Mouse (Mus musculus) kidney, postnatal 0 days (tissue): ENCODE measurements around the gene Slc25a16. TPM values are rescaled to one million over a fixed set of nuclear protein-coding genes. Genes with fewer than 3 reads are reported as not detected.

ENCODE experiments used
- ATAC-seq: fragments of 200-750 bp; cut with Nextera tagmentation; replicated peaks from 2 replicates; pipeline ENCODE4 v1.8.0; 2017; ENCODE audit warnings: low read depth, moderate number of reproducible peaks, moderate TSS enrichment, moderate library complexity; ENCODE audit not compliant: low FRiP score
- DNase-seq: peaks from one replicate; pipeline ENCODE4 v3.0.0-alpha.2; 2016; ENCODE audit warnings: low spot score
- H3K27ac ChIP-seq: fragments of 300-500 bp; sonication (generic); 2 replicates; pipeline ENCODE4 v1.5.1; 2014; ENCODE audit warnings: mild to moderate bottlenecking
- H3K27me3 ChIP-seq: fragments of 300-500 bp; sonication (generic); 2 replicates; pipeline ENCODE4 v1.6.1; 2014; ENCODE audit warnings: low read length, mixed read lengths; ENCODE audit not compliant: insufficient read depth
- H3K36me3 ChIP-seq: fragments of 300-500 bp; sonication (generic); 2 replicates; pipeline ENCODE4 v1.6.1; 2014; ENCODE audit warnings: low read length, mixed read lengths; ENCODE audit not compliant: insufficient read depth
- H3K4me1 ChIP-seq: fragments of 300-500 bp; sonication (generic); replicated peaks from 2 replicates; pipeline ENCODE4 v1.6.1; 2014; ENCODE audit warnings: antibody characterized with exemption, low read length, mixed read lengths; ENCODE audit not compliant: insufficient read depth
- H3K4me2 ChIP-seq: fragments of 300-500 bp; sonication (generic); 2 replicates; pipeline ENCODE4 v1.6.1; 2014; ENCODE audit warnings: mild to moderate bottlenecking, low read length, moderate library complexity, mixed read lengths
- H3K4me3 ChIP-seq: fragments of 300-500 bp; sonication (generic); replicated peaks from 2 replicates; pipeline ENCODE4 v1.5.1; 2014; ENCODE audit warnings: low read depth, low read length
- H3K9ac ChIP-seq: fragments of 300-500 bp; sonication (generic); 2 replicates; pipeline ENCODE4 v1.6.1; 2014; ENCODE audit warnings: low read depth, low read length
- H3K9me3 ChIP-seq: fragments of 300-500 bp; sonication (generic); replicated peaks from 2 replicates; pipeline ENCODE4 v1.6.1; 2016; ENCODE audit warnings: low read length, inconsistent platforms, mixed read lengths
- CTCF ChIP-seq: IDR thresholded peaks from 2 replicates; pipeline ENCODE4 v1.5.1; 2016; ENCODE audit warnings: antibody characterized with exemption, low read depth, mild to moderate bottlenecking, moderate library complexity
- WGBS: fragments of 180-500 bp; shearing (Covaris S2); extraction: QIAGEN DNeasy Blood & Tissue Kit; methylation state at CpG from one replicate; pipeline ENCODE4 v1.1.7; 2014; 5-methylcytosine and 5-hydroxymethylcytosine counted together
- polyA plus RNA-seq: library from polyadenylated mRNA; unstranded; fragments of >200 nt; fragmentation: Nextera tagmentation; extraction: Ambion mirVana; gene quantifications from 2 replicates; pipeline ENCODE4 v1.2.1, GENCODE M21; 2015

Gene Slc25a16
- polyA plus RNA-seq, 1 experiment from 2014 or later = 27.6 TPM

DNA sequence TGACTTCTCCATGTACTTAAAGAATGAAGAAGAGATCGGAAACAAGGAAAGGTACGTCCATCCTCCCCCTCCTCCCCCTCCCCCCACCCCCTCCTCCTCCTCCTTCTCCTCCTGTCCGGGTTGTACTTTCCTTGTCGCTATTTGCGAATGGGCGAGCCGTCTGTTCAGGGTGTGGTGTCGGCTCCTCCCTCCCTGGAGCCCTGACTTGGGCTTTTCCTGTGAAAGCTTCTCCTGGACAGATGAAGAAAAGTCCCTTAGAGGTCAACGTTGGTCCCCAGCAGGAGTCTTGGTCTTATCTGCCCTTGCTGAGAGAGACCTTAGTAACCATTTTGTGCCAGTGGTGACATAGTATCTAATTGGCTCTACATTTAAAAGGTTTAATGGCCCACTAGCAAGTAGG is 73.6 kb downstream of the Slc25a16 start:
- H3K27ac ChIP-seq = no peak overlapping the region
- peaks cover 60% of the 10 kb centered on the region for H3K36me3 ChIP-seq

More for the DNA sequence above, 73.6 kb downstream of the Slc25a16 start:
- no peaks in the 10 kb centered on the region for H3K27me3 ChIP-seq
- no peak overlapping the region for H3K9ac ChIP-seq
- H3K9me3 ChIP-seq = no peaks in the 10 kb centered on the region
- no peak for TF ChIP-seq CTCF
- no peak overlapping the region for H3K4me3 ChIP-seq
- H3K4me1 ChIP-seq = no peaks in the 10 kb centered on the region
- ATAC-seq (no peak), DNase-seq (no peak)
- WGBS = 86% methylated on average over 7 of the region's 9 CpGs
- H3K4me2 ChIP-seq = no peak overlapping the region

Other genes with a start within 250 kb of the Slc25a16 start
- gene Stox1, start 194.5 kb upstream of the Slc25a16 start, polyA plus RNA-seq = 1.7 TPM in 2 replicates
- gene Ccar1, start 128.3 kb upstream of the Slc25a16 start, polyA plus RNA-seq = 84.2 and 91.3 TPM in 2 replicates
- gene Tet1, start 11.6 kb upstream of the Slc25a16 start, polyA plus RNA-seq = 17.3 and 18.0 TPM in 2 replicates
- 9.0 and 12.7 TPM in 2 replicates for gene Dna2, start 26.4 kb downstream of the Slc25a16 start, polyA plus RNA-seq
- 20.8 and 21.5 TPM in 2 replicates for gene Rufy2, start 59.6 kb downstream of the Slc25a16 start, polyA plus RNA-seq
- gene Hnrnph3, start 103.6 kb downstream of the Slc25a16 start, polyA plus RNA-seq = 56.7 and 57.8 TPM in 2 replicates
- gene Pbld2, start 103.7 kb downstream of the Slc25a16 start, polyA plus RNA-seq = 11.6 and 12.6 TPM in 2 replicates
- gene Pbld1, start 139.5 kb downstream of the Slc25a16 start, polyA plus RNA-seq = 13.7 and 16.0 TPM in 2 replicates
- gene Atoh7, start 179.0 kb downstream of the Slc25a16 start, polyA plus RNA-seq = 0.22 and 0.26 TPM in 2 replicates